ENCODE assay signal across 8 mouse cellular contexts in the genomic region with DNA sequence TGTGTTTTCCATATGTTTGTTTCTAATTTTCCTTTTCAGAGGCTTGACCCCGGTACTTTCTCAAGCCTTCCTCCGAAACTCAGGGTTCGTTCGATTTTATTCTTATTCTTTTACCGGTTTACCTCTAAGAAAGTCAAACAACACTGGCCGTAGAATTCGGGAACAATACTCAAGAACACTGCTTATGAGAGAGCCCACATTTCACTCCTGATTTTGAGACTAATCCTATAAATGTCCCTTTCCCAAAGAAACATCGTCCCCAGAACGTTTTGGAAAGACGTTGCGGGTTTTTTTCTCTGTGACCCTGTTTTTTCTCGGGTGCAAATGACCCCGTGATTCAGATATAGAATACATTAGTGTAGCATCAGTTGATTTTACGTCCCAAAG. TPM values are rescaled to one million over a fixed set of nuclear protein-coding genes. Genes with fewer than 3 reads are reported as not detected.
DNase-seq lines count a peak whose midpoint lies in the region; ATAC-seq and TF ChIP-seq lines count a peak whose summit lies in the region.

No protein-coding gene starts in this region.

- 5% methylated on average over 14 of the region's 14 CpGs for WGBS in embryonic facial prominence, embryonic 12.5 days
- 4% methylated on average over 14 of the region's 14 CpGs for WGBS in hindbrain, postnatal 0 days
- WGBS in midbrain, postnatal 0 days = 4% methylated on average over 14 of the region's 14 CpGs

- no peak overlapping the region for H3K27ac ChIP-seq in left cerebral cortex, adult 2 months
- no peak overlapping the region for H3K27ac ChIP-seq in embryonic facial prominence, embryonic 12.5 days
- H3K27ac ChIP-seq in hindbrain, postnatal 0 days = no peak overlapping the region
- peak overlapping the region; percentile 86; the same call in 1 of the 2 replicates for H3K27ac ChIP-seq in midbrain, postnatal 0 days (ENCODE audit: low read depth, low read length)

- peak overlapping the region; percentile 73 for H3K4me3 ChIP-seq in left cerebral cortex, adult 2 months
- H3K4me3 ChIP-seq in embryonic facial prominence, embryonic 12.5 days = peak overlapping the region; percentile 66
- peak overlapping the region; percentile 61 for H3K4me3 ChIP-seq in hindbrain, postnatal 0 days (ENCODE audit: low read length)
- H3K4me3 ChIP-seq in midbrain, postnatal 0 days (ENCODE audit: low read depth, low read length) = peak overlapping the region; percentile 57

- intact Hi-C loops in left cerebral cortex, adult 2 months (cut with DNase I) = no loop called here

- H3K9ac ChIP-seq in embryonic facial prominence, embryonic 12.5 days = no peak overlapping the region
- H3K9ac ChIP-seq in hindbrain, postnatal 0 days (replicated peaks; ENCODE audit: low read length) = peak overlapping the region; percentile 42
- peak overlapping the region; percentile 46; the same call in 1 of the 2 replicates for H3K9ac ChIP-seq in midbrain, postnatal 0 days (replicated peaks; ENCODE audit: low read length, poor library complexity, severe bottlenecking)

- peak overlapping the region; percentile 49 for H3K4me2 ChIP-seq in embryonic facial prominence, embryonic 12.5 days (replicated peaks)
- H3K4me2 ChIP-seq in hindbrain, postnatal 0 days (ENCODE audit: low read depth, low read length) = peak overlapping the region; percentile 57
- H3K4me2 ChIP-seq in midbrain, postnatal 0 days (ENCODE audit: low read depth, low read length, poor library complexity, severe bottlenecking) = peak overlapping the region; percentile 48

- ATAC-seq in embryonic facial prominence, embryonic 12.5 days (ENCODE audit: insufficient number of reproducible peaks, insufficient read depth, low FRiP score, low TSS enrichment) = no peak
- peak; percentile 10; the same call in 1 of the 2 replicates for ATAC-seq in hindbrain, postnatal 0 days
- ATAC-seq in midbrain, postnatal 0 days (ENCODE audit: low FRiP score) = no peak

- no peaks in the 10 kb centered on the region for H3K4me1 ChIP-seq in embryonic facial prominence, embryonic 12.5 days
- no peaks in the 10 kb centered on the region for H3K4me1 ChIP-seq in hindbrain, postnatal 0 days (ENCODE audit: insufficient read depth, low read length)
- H3K4me1 ChIP-seq in midbrain, postnatal 0 days (ENCODE audit: insufficient read depth, low read length) = no peaks in the 10 kb centered on the region

- no peaks in the 10 kb centered on the region for H3K36me3 ChIP-seq in embryonic facial prominence, embryonic 12.5 days
- H3K36me3 ChIP-seq in hindbrain, postnatal 0 days (ENCODE audit: insufficient read depth, low read length) = no peaks in the 10 kb centered on the region
- no peaks in the 10 kb centered on the region for H3K36me3 ChIP-seq in midbrain, postnatal 0 days (ENCODE audit: insufficient read depth, low read length)

- H3K27me3 ChIP-seq in embryonic facial prominence, embryonic 12.5 days = peaks cover 3% of the 10 kb centered on the region; the same call in 1 of the 2 replicates
- H3K27me3 ChIP-seq in hindbrain, postnatal 0 days (ENCODE audit: insufficient read depth, low read length) = no peaks in the 10 kb centered on the region
- H3K27me3 ChIP-seq in midbrain, postnatal 0 days (ENCODE audit: insufficient read depth, low read length) = no peaks in the 10 kb centered on the region

- no peak for TF ChIP-seq CTCF in left cerebral cortex, adult 2 months (IDR thresholded peaks at IDR 0.05)
- TF ChIP-seq CTCF in hindbrain, postnatal 0 days (IDR thresholded peaks at IDR 0.05; ENCODE audit: low read depth) = no peak
- TF ChIP-seq CTCF in midbrain, postnatal 0 days (IDR thresholded peaks at IDR 0.05) = no peak

- H3K9me3 ChIP-seq in embryonic facial prominence, embryonic 12.5 days = no peaks in the 10 kb centered on the region
- H3K9me3 ChIP-seq in hindbrain, postnatal 0 days (ENCODE audit: low read length) = no peaks in the 10 kb centered on the region
- no peaks in the 10 kb centered on the region for H3K9me3 ChIP-seq in midbrain, postnatal 0 days (ENCODE audit: low read length)

- DNase-seq in left cerebral cortex, adult 2 months (ENCODE audit: extremely low spot score in 1 of 2, low spot score in 2 of 2) = no peak
- DNase-seq in left cerebral cortex, adult 18-20 months (ENCODE audit: low spot score in 2 of 2) = no peak
- no peak for DNase-seq in hindbrain, postnatal 0 days (ENCODE audit: low spot score)
- no peak for DNase-seq in midbrain, postnatal 0 days (ENCODE audit: low spot score)
- no peak for DNase-seq in thymus, postnatal 4 days
- no peak for DNase-seq in spleen, postnatal 14 days (ENCODE audit: low spot score in 2 of 2)
- no peak for DNase-seq in cerebellum, postnatal 10 days

RNA-seq across cellular contexts. Expression of a gene that starts 19.7 kb away (rescaled TPM):
- total RNA-seq in left cerebral cortex, adult 2 months (2021) = 10 to 100 TPM; 11.6 to 14.3 TPM
- total RNA-seq in left cerebral cortex, adult 18-20 months (2021) = 10 to 100 TPM; 11.1 to 13.2 TPM
- 6.0 and 6.5 TPM in 2 replicates for polyA plus RNA-seq in embryonic facial prominence, embryonic 12.5 days (2016; fragmentation: Nextera tagmentation; extraction: Ambion mirVana)
- total RNA-seq in hindbrain, postnatal 0 days (2014; rRNA removed) = 15.2 and 15.9 TPM in 2 replicates
- 14.1 and 15.5 TPM in 2 replicates for polyA plus RNA-seq in hindbrain, postnatal 0 days (2015; fragmentation: Nextera tagmentation; extraction: Ambion mirVana)
- 18.1 and 19.8 TPM in 2 replicates for total RNA-seq in midbrain, postnatal 0 days (2014; rRNA removed)
- polyA plus RNA-seq in midbrain, postnatal 0 days (2015; fragmentation: Nextera tagmentation; extraction: Ambion mirVana) = 12.8 and 14.2 TPM in 2 replicates

RNA-seq across cellular contexts. Expression of a gene that starts 26.4 kb away (rescaled TPM):
- under 1 TPM in 1 of 2 experiments, not detected in 1; 0.36 TPM for total RNA-seq in left cerebral cortex, adult 2 months (2021)
- not detected for total RNA-seq in left cerebral cortex, adult 18-20 months (2021)
- 0.13 TPM in 1 of 2 replicates, not detected in the other for polyA plus RNA-seq in embryonic facial prominence, embryonic 12.5 days (2016; fragmentation: Nextera tagmentation; extraction: Ambion mirVana)
- 0.58 TPM in 1 of 2 replicates, not detected in the other for total RNA-seq in hindbrain, postnatal 0 days (2014; rRNA removed)
- polyA plus RNA-seq in hindbrain, postnatal 0 days (2015; fragmentation: Nextera tagmentation; extraction: Ambion mirVana) = 0.55 and 0.71 TPM in 2 replicates
- 0.57 TPM in 1 of 2 replicates, not detected in the other for total RNA-seq in midbrain, postnatal 0 days (2014; rRNA removed)
- polyA plus RNA-seq in midbrain, postnatal 0 days (2015; fragmentation: Nextera tagmentation; extraction: Ambion mirVana) = 0.25 and 0.48 TPM in 2 replicates
